In the genomic region with DNA sequence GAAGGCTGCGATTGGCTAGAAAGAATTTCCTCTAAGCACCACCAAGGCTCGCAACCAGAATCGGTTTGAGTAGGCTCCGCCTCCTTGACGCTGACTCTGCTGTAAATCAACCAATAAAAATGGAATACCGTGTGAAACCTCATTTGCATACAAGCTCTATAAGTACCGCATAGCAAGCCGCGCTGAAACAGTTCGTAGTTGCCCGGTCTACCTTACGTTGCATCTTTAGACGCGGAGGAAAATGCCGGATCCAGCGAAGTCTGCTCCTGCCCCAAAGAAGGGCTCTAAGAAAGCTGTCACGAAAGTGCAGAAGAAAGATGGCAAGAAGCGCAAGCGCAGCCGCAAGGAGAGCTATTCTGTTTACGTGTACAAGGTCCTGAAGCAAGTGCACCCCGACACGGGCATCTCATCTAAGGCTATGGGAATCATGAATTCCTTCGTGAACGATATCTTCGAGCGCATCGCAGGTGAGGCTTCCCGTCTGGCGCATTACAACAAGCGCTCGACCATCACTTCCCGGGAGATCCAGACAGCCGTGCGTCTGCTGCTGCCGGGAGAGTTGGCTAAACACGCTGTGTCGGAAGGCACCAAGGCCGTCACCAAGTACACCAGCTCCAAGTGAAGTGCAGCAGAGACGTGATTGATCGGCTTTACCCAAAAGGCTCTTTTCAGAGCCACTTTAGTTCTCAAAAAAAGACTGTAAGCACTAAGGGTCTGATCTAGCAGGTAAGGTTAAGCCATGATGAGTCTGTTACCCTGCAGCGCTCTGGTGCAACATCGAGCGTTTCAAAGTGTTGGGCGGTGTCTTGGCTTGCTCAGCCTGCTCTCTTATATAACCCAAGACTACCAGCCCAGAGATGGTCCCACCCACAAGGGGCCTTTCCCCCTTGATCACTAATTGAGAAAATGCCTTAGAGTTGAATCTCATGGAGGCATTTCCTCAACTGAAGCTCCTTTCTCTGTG, we compare ENCODE assay signal across 8 mouse cellular contexts. TPM values are rescaled to one million over a fixed set of nuclear protein-coding genes. Genes with fewer than 3 reads are reported as not detected.
DNase-seq lines count a peak whose midpoint lies in the region; ATAC-seq and TF ChIP-seq lines count a peak whose summit lies in the region.

A gene (plus strand): TSS at position 242 of the 964 bp plus-strand sequence.

- peak; percentile 100 for TF ChIP-seq POLR2A in ES-Bruce4 (IDR thresholded peaks at IDR 0.05; ENCODE audit: insufficient read depth, low read length)

- peak within 1 kb of the TSS; percentile 72 for H3K4me2 ChIP-seq in forebrain, embryonic 14.5 days (ENCODE audit: low read length)
- peak within 1 kb of the TSS; percentile 84 for H3K4me2 ChIP-seq in neural tube, embryonic 15.5 days

- under 1% methylated on average over 45 of the region's 45 CpGs for WGBS in forebrain, embryonic 14.5 days
- under 1% methylated on average over 45 of the region's 45 CpGs for WGBS in neural tube, embryonic 15.5 days

- intact Hi-C loops in heart, postnatal 14 days (cut with DNase I) = no loop called here

- no peaks in the 10 kb centered on the region for H3K36me3 ChIP-seq in ES-Bruce4 (ENCODE audit: control insufficient read depth, insufficient read depth, low read length, poor library complexity, severe bottlenecking)
- H3K36me3 ChIP-seq in forebrain, embryonic 14.5 days (ENCODE audit: control insufficient read depth, insufficient read depth, low read length) = no peaks in the 10 kb centered on the region
- H3K36me3 ChIP-seq in neural tube, embryonic 15.5 days = no peaks in the 10 kb centered on the region

- 0 out of 2 replicates have a peak, but pooled peaks have one; percentile 17 for TF ChIP-seq EP300 in ES-Bruce4 (IDR thresholded peaks at IDR 0.05; ENCODE audit: insufficient read depth, low read depth, low read length)

- no peak for TF ChIP-seq CTCF in ES-Bruce4 (IDR thresholded peaks at IDR 0.05; ENCODE audit: low read depth, low read length)

- H3K4me3 ChIP-seq in ES-Bruce4 (ENCODE audit: low read depth, low read length) = peak within 1 kb of the TSS; percentile 96
- H3K4me3 ChIP-seq in forebrain, embryonic 14.5 days (ENCODE audit: low read depth, low read length) = peak within 1 kb of the TSS; percentile 38
- peak within 1 kb of the TSS; percentile 53 for H3K4me3 ChIP-seq in neural tube, embryonic 15.5 days (replicated peaks)

- H3K9ac ChIP-seq in ES-Bruce4 (ENCODE audit: low read depth, poor library complexity, severe bottlenecking) = peak within 1 kb of the TSS; percentile 98
- H3K9ac ChIP-seq in forebrain, embryonic 14.5 days (ENCODE audit: low read length) = peak within 1 kb of the TSS; percentile 72
- peak within 1 kb of the TSS; percentile 77 for H3K9ac ChIP-seq in neural tube, embryonic 15.5 days (replicated peaks)

- H3K9me3 ChIP-seq in ES-Bruce4 (replicated peaks; ENCODE audit: control insufficient read depth, insufficient read depth, low read length, poor library complexity, severe bottlenecking) = no peaks in the 10 kb centered on the region
- no peaks in the 10 kb centered on the region for H3K9me3 ChIP-seq in forebrain, embryonic 14.5 days (replicated peaks; ENCODE audit: control insufficient read depth, low read length)
- H3K9me3 ChIP-seq in neural tube, embryonic 15.5 days (replicated peaks) = no peaks in the 10 kb centered on the region

- peak; percentile 97 for ATAC-seq in cerebellum, adult (ENCODE audit: insufficient number of reproducible peaks, low FRiP score, low TSS enrichment)
- ATAC-seq in forebrain, embryonic 14.5 days = peak; percentile 96
- ATAC-seq in neural tube, embryonic 15.5 days (ENCODE audit: low FRiP score) = peak; percentile 96

- DNase-seq in forebrain, embryonic 14.5 days (ENCODE audit: low spot score) = peak; percentile 100
- peak; percentile 84 to 85 for DNase-seq in heart, postnatal 14 days
- peak; percentile 95 for DNase-seq in layer of hippocampus, adult 11-12 months (ENCODE audit: low spot score)
- peak; percentile 94 to 95 for DNase-seq in lung, adult 18-20 months
- peak; percentile 87 for DNase-seq in testis, postnatal 14 days (ENCODE audit: low spot score)

- no peaks in the 10 kb centered on the region for H3K4me1 ChIP-seq in ES-Bruce4 (ENCODE audit: control insufficient read depth, insufficient read depth, low read length)
- peaks cover under 1% of the 10 kb centered on the region; the same call in 1 of the 2 replicates for H3K4me1 ChIP-seq in forebrain, embryonic 14.5 days (ENCODE audit: control insufficient read depth, insufficient read depth, low read length)
- H3K4me1 ChIP-seq in neural tube, embryonic 15.5 days = peaks cover 12% of the 10 kb centered on the region

- no peaks in the 10 kb centered on the region for H3K27me3 ChIP-seq in ES-Bruce4 (ENCODE audit: control insufficient read depth, insufficient read depth, low read length, poor library complexity, severe bottlenecking)
- H3K27me3 ChIP-seq in forebrain, embryonic 14.5 days (replicated peaks; ENCODE audit: control insufficient read depth, insufficient read depth, low read length) = no peaks in the 10 kb centered on the region
- H3K27me3 ChIP-seq in neural tube, embryonic 15.5 days (replicated peaks) = no peaks in the 10 kb centered on the region

- peak within 1 kb of the TSS; percentile 100 for H3K27ac ChIP-seq in ES-Bruce4 (ENCODE audit: insufficient read depth, low read length)
- H3K27ac ChIP-seq in forebrain, embryonic 14.5 days (ENCODE audit: low read depth, low read length) = peak within 1 kb of the TSS; percentile 97
- peak within 1 kb of the TSS; percentile 96 for H3K27ac ChIP-seq in neural tube, embryonic 15.5 days (replicated peaks)

RNA-seq across cellular contexts. Expression of the gene that starts here (rescaled TPM):
- polyA plus RNA-seq in ES-Bruce4 (2011; ENCODE audit: insufficient read depth, insufficient read length, low read depth, missing spikeins) = 33.9 and 35.8 TPM in 2 replicates
- 10.8 and 17.6 TPM in 2 replicates for polyA plus RNA-seq in forebrain, embryonic 14.5 days (2014; fragmentation: Nextera tagmentation; extraction: Ambion mirVana)
- 100 to 1,000 TPM; 121 to 256 TPM for total RNA-seq in heart, postnatal 14 days (2021)
- 0.61 and 3.0 TPM in 2 replicates for polyA plus RNA-seq in neural tube, embryonic 15.5 days (2015; fragmentation: Nextera tagmentation; extraction: Ambion mirVana)

Comparison
In these comparisons a context has a peak if more than half of its experiments do, and no peak if none do; other contexts are left out.
1. Peak in every context shown above with its lines: DNase-seq, ATAC-seq, H3K4me3 ChIP-seq and H3K27ac ChIP-seq.
2. H3K4me3 ChIP-seq: peak in every context shown above with its lines; median percentile 96 in ES-Bruce4; 53 in neural tube, embryonic 15.5 days; 38 in forebrain, embryonic 14.5 days.